Mouse (Mus musculus) urinary bladder, postnatal 25 days (tissue): ENCODE data around the gene Snx6.
"Not testable (repeated sequence)": the region's sequence is repeated elsewhere in the genome, so short reads cannot be mapped to it uniquely, and the experiment has no call there.

Experiments
- DNase-seq: peaks from one replicate; pipeline ENCODE4 v3.0.0; 2022; ENCODE audit warnings: low spot score

The Snx6 gene

DNA sequence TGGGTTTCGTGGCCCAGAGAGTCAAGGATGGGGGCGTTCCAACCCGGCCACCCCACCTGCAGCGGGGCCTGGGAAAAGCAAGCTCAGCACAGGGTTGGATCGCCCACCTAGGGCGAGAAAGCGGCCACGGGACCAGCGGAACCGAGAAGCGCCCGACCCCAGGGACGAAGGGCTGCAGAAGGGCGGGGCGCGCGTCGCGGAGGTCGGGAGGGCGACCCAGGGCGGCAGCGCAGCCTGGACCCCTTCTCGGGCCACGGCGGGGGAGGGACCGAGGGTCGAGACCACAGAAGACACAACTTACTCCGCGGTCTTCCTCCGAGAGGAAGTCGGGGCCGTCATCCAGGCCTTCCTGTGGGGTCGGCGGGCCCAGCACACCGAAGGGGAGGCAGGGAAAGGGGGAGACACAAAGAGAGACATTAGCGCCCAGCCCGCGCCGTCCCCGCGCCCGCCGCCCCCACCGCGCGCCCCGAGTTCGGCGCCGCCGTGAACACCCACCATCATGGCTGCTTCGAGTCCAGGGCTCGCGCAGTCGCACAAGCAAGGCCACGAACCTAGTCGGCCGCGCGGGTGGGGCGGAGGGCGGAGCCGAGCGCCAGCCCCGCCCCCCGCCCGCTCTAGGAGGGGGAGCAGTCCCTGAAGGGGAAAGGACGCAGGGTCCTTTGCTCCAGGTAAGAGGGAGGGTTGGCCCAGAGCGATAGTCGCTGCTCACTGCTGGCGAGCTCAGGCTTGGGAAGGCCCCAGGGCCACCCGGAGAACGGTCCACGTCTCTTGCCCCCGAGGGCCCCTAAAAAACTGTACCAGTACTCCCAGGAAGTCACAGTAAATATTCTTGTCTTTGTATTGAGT, at the start of gene Snx6:
Snx6 (minus strand) TSS at position 551 of the 846 bp plus-strand sequence.
- peak; percentile 72 for DNase-seq

DNA sequence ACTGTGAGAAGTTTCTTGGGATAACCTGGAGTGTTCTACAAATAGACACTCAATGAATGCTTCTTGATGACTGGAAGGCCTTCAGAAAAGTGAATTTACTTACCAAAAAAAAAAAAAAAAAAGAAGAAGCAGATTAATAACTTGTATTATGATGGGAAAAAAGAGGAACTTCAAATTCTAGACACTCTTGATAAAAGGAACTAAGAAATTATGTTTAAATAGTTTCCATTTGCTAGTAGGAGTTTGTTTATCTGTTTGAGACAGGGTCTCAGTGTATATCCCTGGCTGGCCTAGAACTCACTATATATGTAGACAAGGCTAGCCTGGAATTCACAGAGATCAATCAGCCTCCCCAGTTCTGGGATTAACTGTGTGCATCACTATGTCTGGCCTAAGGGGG, 48.9 kb upstream of the Snx6 start:
- DNase-seq = no peak

DNA sequence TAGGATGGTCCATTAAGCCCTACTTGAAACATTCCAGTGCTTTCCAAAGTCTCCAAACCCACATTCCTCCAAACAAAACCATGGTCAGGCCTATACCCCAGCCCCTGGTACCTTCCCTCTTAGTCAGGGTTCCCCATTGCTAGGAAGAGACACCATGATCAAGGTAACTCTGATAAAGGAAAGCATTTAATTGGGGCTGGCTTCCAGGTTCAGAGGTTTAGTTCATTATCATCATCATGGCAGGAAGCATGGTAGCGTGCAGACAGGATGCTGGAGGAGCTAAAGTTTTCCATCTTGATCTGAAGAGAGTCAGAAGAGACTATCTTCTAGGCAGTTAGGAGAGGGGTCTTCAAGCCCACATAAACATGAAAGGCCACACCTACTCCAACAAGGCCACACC, 46.1 kb upstream of the Snx6 start:
- no peak for DNase-seq

DNA sequence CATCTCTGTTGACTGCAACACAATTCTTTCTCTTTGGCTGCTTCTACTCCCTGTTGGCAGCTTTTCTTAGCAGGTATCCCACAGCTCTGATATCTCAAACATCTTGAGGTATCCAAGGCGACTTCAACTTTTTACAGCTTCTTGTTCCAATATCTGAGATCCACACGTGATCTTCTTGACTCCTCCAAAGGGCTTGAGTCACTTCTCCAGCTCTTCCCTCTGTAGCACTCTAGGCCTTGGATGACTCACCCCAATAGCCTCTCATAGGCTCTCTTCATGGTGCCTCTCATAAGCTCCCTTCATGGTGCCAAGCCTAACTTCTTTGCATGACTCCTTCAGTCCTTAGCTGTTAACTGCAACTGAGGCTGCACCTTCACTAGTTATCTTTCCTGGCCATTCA, 44.3 kb upstream of the Snx6 start:
- no peak for DNase-seq

DNA sequence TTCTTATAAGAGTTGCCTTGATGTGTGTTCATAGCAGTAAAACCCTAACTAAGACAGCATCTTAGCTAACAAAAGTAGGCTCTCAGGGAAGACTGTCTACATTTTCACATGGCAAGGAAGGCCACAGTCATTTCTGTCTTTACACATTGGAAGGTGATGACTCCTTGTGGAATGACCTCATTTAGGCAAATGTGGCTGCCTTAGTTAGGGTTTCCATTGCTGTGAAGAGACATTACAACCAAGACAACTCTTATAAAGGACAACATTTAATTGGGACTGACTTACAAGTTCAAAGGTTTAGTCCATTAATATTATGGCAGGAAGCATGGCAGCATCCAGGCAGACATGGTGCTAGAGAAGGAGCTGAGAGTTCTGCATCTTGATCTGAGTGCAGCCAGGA, 43.4 kb upstream of the Snx6 start:
- no peak for DNase-seq

DNA sequence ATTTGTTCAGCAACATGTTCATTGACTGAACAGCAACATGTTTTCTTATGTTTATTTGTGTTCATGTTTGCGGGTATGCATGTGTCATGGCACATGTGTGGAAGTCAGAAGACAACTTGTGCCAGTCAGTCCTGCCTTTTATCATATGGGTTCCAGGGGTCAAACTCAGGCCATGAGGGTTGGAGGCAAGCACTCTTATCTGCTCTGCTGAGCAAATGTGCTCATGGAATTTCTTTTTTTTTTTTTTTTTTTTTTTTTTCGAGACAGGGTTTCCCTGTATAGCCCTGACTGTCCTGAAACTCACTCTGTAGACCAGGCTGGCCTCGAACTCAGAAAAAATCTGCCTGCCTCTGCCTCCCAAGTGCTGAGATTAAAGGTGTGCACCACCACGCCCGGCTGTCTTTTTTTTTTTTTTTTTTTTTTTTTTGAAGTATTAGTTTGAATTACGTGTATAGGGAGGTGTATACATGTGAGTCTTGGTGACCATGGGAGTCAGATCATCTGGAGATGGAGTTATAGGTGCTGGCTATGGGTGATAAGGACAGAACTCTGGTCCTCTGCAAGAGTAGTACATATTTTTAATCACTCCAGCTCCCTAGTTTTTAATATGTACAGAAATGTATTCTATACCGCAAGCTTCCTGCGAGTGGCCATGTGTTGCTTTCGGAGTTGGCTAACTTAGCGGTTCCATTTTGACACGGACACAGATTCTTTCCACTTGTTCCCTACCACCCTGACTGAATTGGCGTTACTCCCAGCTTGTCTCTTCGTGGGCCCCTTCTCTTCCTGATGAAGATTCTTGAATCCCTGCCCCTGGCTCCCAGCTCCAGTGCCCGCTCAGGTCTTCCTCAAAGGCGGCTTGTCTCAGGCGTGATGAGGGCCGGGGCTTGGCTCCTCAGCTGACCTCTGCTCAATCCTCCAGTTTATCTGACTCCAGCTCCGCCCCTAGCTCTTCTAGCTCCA, 40.4 kb upstream of the Snx6 start:
- no peak for DNase-seq

DNA sequence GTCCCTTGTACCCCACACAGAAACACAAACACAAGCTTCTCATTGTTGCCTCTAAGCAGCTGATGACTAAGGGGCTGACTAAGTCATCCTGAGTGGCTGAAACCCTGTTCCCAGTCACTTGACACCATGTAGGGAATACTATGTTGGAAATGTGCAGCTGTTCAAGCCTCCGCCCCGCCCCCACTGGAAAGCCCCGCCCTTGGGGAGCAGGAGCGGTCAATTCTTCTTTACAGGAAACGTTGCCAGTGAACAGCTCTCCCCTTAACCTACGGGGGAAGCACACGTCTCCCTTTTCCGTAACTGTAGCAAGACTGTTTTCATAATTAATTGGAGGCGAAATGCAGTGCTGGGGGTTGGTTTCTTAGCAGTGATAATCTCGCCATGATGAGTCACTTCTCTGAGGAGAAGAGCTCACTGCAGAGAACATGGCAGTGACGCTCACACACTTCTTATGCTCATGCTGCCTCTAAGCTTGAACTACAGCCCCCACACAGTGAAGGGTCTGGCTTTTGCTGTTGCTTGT, 39.5 kb upstream of the Snx6 start:
- DNase-seq = peak; percentile 66

DNA sequence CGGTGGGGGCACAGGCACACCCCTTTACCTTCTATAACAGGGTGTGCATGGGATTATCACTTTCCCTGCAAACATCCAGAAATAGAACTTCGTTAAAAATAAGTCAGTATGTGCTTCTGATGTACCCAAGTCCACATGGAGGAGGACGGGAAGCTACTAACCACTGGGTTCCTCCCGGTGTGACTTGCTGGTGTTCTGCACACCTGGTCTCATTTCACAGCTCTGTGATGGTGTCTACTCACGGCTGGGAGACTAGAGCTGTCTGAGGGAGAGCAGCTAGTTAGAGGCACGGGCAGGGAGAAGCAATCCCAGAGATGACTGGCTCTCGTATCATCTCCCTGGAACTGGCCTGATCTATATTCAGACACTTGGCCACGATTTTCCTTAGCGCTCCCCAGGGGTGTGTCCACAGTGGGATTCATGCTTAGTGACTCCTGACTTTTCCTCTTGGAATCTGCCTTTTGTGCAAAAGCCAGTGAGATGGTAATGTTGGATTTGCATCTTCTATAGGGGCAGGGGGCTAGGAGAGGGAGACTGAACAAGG, 38.4 kb upstream of the Snx6 start:
- DNase-seq = no peak

DNA sequence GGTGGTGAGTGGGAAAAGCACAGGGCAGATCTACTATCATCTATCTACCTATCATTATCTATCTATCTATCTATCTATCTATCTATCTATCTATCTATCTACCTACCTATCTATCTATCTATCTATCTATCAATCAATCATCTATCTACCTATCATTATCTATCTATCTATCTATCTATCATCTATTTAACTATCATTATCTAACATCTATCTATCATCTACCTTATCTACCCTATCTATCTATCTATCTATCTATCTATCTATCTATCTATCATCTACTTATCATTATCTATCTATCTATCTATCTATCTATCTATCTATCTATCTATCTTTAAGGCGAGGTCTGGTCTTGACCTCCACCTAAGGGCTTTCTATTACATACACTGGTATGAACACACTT, 36.4 kb upstream of the Snx6 start:
- not testable (repeated sequence) for DNase-seq

DNA sequence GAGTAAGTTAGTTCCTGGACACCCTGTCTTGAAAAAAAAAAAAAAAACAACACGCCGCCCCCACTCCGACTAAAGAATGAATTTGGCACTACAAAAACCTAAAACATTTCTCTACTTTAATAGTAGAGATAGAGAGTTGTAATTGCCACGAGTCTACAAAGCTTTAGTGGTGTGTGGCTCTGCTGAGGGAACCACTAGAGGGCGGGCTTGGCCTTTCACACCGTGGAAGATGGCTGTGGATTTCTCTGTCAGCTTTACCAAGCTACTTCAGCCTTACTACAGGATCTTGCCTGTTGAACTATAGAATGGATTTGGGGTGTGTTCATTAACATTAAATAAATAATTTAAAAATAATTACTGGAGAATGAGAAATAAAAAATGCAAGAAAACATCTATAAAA, 35.1 kb upstream of the Snx6 start:
- DNase-seq = peak; percentile 75

DNA sequence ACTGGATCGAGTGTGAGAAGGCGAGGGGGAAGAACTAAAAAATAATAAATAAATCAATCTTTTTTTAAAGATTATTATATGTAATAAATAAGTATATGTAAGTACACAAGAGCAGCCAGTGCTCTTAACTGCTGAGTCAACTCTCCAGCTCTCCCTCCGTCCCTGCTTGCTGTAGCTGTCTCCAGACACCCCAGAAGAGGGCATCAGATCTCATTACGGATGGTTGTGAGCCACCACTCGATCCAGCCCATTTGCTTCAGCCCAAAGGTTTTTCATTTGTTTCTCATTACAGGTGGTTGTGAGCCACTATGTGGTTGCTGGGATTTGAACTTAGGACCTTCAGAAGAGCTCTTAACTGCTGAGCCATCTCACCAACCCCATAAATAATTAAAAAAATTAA, 34.4 kb upstream of the Snx6 start:
- no peak for DNase-seq

DNA sequence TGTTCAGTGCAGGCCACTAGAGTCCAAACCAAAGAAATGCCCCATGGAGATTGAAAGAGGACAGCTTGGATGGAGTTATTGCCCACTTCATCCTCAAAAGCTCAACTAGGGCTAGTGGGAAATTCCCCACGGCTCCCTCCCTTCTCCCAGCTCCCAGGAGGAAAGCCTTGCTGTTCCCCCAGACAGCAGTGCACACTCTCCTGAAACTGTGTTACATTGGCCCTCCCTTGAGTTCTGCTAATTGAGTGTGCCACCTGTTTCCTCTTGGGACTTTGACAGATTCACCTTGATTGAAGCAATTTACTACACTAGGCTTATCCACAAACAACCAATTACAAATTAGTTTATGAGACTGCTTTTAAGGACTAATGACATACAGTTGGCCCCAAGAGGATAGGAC, 32.5 kb upstream of the Snx6 start:
- DNase-seq = no peak

DNA sequence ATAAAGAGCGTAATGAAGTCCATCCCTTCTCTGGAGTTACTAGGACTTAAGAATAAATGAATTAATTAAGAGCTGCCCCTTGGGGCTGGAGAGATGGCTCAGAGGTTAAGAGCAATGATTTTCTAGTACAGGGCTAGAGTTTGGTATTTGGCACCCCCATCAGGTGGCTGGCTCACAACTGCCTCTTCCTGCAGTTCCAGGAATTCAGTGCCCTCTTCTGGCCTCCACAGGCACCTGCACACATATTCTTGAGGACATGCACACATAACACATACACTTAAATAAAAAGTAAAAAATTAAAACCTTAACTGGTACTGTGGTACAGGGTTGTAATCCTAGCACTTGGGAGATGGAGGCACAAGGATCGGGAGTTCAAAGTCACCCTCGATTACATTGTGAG, 29.7 kb upstream of the Snx6 start:
- no peak for DNase-seq

DNA sequence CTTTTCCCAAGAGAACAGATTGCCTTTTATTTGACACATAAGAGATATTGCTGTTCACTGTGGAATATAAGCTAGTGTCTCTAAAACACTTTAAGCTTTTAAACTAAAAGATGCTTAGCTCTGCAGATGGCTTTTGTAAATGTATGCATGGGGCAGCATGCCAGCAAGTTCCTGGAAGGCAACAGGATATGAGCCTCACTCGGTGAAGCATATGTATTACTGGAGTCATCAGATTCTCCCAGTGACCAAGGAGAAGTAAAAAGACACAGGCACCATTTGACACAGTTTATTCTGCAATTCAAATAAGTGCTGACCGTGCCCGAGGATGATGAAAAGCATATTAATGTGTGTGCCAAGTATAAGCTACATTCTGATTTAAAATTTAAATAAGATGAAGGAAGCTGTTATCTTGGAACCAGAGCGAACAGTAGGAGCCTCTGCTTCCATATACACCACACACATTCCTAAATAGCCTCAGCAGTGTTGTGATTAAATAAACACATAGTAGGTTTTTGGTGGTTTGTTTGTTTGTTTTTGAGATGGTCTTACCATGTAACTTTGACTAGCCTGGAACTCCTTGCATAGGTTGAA, 27.4 kb upstream of the Snx6 start:
- DNase-seq = no peak

DNA sequence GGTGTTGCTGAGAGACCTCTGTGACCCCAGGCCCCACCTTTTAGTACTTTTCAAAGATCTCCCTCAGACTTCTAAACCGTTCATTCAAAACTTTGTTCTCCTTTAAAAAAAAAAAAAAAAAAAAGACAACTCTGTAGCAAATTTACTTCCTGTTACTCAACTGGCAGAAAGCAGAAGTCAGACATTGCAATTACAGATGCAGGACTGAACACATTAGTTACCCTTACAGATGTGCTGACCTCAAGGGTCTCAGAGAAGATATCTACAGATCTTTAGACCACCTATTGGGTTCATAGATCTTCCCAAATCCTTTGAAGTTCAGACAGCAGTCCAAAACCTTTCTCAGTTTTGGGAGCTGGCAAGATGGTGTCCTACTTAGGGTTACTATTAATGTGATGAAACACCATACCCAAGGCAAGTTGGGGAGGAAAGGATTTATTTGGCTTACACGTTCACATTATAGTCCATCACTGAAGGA, 25.2 kb upstream of the Snx6 start:
- no peak for DNase-seq

DNA sequence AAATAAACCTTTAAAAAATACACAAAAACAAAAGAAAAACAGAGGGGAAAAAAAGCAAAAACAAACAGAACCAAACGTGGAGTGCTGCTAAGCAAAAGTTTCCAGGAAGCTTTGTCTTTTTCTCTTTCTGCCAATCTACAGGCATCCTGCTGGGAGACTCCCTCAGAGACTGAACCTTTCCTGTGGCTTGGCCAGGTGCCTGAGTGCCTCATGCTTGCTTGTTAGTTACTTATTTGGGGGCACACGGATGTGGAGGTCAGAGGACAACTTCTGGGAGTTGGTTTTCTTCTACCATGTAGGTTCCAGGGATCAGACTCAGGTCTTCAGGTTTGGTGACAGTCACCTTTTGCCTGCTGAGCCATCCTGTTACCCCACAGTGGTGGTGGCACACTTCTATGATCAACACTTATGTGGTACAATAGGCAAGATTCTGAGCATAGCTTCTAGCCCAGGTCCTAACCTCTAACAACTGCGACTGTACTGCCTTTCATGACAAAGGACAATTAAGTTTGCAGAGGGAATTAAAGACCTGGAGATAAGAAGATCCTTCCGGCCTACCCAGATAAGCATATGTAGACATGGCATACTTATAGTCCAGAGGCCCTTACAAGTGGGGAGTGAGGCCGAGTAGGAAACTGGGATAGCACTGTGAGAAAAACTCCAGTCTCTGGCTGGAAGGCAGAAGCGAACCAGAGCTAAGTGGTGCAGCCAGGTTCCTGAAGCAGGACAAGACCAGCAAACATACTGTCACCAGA, 23.9 kb upstream of the Snx6 start:
- no peak for DNase-seq

DNA sequence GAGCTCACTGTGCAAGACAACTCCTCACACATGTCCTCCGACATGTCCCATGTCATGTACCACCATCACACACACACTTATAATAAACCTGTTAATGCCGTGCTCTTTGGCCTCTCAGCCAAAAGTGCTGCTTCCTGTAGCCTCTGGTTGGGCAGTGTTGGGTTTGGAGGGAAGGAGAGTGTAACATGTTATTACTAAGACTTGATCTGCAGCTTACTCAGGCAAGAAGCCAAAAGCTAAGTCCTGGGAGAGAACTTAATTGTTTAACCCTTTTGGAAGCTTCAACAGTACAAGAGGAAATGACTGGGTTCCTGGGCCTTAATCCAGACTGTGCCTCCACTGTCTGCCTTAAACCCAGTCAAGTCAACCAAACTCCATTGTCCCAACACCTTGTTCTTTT, 14.6 kb upstream of the Snx6 start:
- DNase-seq = no peak

DNA sequence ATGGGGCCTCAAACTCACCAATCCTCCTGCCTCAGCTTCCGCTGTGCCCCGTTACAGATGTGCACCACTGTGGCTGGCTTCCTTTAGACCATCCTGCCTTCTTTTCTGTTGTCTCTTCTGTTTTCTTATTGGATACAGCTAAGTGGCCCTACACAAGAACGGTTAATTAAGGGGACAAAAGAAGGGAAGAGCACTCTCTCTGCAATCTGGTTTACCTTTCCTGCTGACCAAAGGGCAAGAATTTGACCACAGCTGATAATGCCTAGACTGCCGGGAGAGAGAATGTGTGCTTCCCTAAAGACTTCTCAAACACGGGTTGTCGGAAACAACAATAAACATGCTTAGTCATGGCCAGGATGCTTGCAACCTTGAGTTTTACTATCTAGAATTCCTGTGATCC, 12.0 kb upstream of the Snx6 start:
- DNase-seq = no peak

DNA sequence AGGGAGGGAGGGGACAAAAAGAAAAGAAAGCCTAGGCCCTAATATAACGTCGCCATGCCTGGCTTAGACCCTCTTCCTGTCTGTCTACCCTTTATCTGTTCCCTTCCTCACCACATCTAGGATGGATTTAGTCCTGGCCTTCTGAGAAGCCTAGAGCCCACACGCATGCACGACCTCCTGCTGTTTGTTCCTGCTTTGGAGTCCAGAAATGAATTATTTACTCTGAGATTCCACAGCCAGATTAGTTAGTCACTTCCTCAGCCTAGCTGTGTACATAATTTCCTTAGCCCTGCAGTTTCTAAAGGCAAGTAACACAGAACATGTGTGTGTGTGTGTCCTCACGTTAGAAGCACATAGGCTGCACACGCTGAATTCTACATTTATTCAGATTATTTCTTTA, 10.6 kb upstream of the Snx6 start:
- DNase-seq = no peak

DNA sequence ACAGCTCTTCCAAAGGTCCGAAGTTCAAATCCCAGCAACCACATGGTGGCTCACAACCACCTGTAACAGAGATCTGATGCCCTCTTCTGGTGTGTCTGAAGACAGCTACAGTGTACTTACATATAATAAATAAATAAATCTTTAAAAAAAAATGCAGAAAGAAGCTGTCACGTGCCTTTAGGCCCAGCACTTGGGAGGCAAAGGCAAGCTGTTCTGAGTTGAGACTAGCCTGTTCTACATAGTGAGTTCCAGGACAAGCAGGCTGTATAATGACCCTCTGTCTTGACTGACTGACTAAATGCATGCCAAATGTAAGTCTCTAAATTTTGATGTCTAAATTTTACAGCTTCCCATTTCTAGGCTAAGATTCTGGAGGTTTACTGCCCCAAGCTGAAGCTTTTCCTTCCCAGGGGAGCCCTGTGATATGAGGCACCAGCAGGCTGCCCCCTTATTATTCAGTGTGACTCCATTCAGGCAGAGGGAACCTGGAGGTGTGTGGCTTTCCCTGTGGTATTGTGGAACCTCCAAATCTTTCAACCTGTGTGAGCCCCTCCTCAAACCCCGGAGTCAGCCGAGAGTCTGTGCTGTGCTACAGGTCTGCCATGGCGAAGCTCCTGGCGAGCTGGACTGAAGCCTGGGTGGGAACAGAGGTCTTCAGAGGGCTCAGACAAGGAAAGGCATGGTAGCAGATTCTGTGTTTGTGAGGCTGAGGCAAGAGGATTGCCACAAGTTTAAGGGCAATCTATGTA, 9.9 kb upstream of the Snx6 start:
- DNase-seq = no peak

DNA sequence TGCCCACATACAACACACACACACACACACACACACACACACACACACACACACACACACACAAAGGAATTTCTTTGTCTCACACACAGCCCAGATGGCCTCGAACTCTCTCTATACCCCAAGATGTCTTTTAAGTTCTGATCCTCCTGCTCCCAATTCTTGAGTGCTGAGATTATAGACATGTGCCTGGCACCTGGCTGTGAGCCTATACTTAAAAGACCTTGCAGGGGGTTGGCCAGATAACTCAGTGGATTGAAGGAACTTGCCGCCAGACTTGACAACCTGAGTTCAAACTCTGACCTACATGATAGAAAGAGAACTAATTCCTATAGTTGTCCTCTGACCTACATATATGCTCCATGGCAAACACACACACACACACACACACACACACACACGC, 8.0 kb upstream of the Snx6 start:
- no peak for DNase-seq
